Mouse (Mus musculus) layer of hippocampus, postnatal 14 days (tissue): Measurements from ENCODE around the gene Edil3. TPM values are rescaled to one million over a fixed set of nuclear protein-coding genes. Genes with fewer than 3 reads are reported as not detected.
A peak's percentile ranks its signal among the peaks of the same experiment; 100 is the strongest.
"Not testable (repeated sequence)": the region's sequence is repeated elsewhere in the genome, so short reads cannot be mapped to it uniquely, and the experiment has no call there.

Experiments used
- DNase-seq, 2 experiments: peaks; one replicate each; pipeline ENCODE4 v3.0.0; 2021 to 2022; ENCODE audit warnings: low spot score in 2 of 2, mixed read lengths in 1 of 2
- total RNA-seq, 2 experiments: library from RNA; stranded (reverse); gene quantifications; 2 replicates each; pipeline ENCODE4 v1.2.3; 2021

Gene Edil3
- total RNA-seq, 2 experiments from 2014 or later: 46.5 to 57.0 TPM

DNA sequence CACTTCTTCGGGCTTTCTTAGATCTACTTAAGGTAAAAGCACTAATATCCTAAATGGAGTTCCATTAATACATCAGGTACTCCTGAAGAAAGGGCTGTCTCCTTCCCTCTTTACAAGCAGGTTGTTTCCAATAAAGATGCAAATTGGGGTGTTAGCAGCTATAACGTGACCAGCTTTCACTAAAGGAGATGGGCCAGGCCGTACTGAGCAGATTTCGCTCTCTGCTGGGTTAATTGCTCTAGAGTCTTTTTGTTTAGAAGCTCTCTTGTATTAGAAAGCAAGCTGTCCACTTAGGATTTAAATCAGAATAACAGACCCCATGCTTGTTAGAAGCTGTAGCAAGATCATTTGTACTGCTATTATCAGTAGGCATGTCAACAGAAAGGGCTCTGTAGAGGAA lies 108.4 kb downstream of the Edil3 start:
- DNase-seq: no peak

GRCm38 (mm10) chr13:88938564-88938963 lies 117.3 kb downstream of the Edil3 start:
- DNase-seq: peak in 1 of 2 experiments; percentile 7

- no peak for DNase-seq
These were observed 151.1 kb downstream of the Edil3 start for GRCm38 (mm10) chr13:88972355-88972754.

- DNase-seq: no peak
These were observed 186.6 kb downstream of the Edil3 start for GRCm38 (mm10) chr13:89007696-89008427.

DNA sequence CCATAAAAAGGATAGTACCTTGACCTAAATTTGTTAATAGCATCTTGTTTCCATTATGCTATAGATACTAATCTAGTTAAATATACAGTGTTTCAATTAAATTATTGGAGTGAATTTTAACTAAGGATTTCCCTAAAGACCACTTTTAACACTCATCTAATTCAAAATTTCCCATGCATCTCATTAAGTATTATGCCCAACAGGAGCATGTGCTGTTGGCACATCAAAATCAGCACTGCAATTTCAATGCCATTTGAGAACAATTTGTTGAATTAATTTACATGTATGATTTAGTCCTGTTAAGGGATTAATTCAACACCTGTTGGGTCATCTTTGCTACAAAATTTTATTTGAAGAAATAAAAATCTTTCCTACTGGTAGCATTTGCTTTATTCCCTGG lies 191.2 kb downstream of the Edil3 start:
- DNase-seq: no peak

- peak in 1 of 2 experiments; percentile 7 for DNase-seq
These were observed 208.7 kb downstream of the Edil3 start for GRCm38 (mm10) chr13:89029817-89030539.

- no peak for DNase-seq
These were observed 214.4 kb downstream of the Edil3 start for GRCm38 (mm10) chr13:89035711-89036110.

- no peak for DNase-seq
These were observed 220.2 kb downstream of the Edil3 start for GRCm38 (mm10) chr13:89041495-89041894.

DNA sequence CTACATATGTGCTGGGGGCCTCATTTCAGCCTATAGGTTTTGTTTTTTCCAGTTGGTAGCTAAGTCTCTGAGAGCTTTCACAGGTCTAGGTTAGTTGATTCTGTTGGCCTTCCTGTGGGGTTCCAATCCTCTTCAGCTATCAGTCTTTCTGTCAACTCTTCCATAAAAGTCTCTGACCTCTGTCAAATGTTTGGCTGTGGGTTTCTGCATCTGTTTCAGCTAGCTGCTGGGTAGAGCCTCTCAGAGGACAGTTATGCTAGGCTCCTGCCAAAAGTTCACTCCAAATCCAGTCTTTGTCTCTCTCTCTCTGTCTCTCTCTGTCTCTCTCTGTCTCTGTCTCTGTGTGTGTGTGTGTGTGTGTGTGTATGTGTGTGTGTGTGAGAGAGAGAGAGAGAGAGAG lies 248.9 kb downstream of the Edil3 start:
- not testable (repeated sequence) for DNase-seq

GRCm38 (mm10) chr13:89076212-89076611 lies 254.9 kb downstream of the Edil3 start:
- peak in 1 of 2 experiments; percentile 10 for DNase-seq

DNA sequence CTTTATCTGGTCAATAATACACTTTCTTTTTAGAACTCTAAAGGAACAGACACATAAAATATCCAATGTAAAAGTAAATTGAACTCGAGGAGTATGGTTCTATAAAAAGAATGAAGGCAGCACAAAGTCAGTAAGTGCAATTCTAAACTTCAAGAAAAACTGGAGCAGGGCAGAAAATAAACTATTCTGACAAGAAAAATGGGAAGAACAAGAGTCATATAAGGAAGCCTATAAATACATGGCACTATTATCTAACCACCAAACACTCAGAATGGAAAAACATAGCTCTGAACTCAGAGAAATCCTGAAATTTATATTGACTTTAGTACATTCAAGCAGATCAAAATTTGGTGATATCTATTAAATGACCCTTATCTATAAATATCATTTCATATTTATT lies 284.6 kb downstream of the Edil3 start:
- no peak for DNase-seq

- peak in 1 of 2 experiments; percentile 20 for DNase-seq
These were observed 296.3 kb downstream of the Edil3 start for GRCm38 (mm10) chr13:89117551-89117950.

DNA sequence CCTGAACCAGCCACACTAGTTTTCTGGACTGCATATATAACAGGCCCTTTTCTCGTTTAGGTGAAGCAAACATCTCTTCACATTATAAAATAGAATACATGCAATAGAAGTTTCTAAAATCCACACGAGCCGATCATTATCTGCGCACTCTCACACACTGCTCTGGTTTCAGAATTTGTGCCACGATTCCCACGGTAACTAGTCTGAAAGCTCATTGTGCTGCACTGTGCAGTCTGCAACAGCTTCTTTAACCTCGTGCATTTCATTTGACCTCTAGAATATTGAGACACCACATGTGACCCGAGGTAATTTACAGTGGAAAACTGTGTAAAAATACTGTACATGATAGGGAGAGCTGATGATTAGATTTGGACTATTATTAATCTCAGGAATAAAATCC lies 298.5 kb downstream of the Edil3 start:
- DNase-seq: no peak

DNA sequence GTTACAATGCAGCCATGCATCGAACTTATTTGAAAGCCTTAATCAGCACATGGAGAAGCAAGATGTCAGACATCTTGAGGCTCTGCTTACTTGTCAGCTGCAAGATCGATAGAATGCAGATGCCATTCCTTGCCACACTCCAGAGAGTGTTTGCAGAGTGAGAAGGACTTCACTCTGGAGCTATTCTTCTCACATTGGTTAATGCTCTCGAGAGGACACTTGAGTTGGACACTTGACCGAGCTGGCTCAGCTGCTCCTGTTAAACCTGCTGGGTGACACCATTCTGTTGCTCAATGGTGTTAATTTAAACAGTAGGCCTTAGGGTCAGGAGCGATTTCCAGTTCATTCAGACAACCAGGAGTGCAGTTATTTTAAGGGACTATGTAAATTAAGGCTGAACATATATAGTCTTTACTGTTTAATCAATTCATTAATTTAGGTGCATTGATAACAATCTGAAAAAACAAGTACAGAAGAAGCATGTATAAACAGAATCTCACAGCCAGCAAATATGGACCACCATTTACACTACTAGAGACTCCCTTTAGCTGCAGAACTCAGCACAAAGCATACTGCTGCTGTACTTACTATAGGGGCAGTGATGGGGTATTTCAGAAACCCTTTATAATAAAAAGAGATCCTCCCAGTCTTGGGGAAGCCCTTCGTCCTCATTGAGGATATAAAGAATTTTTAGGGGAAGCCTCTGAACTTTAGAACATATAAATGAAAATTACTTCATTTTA lies 301.4 kb downstream of the Edil3 start:
- DNase-seq: no peak

DNA sequence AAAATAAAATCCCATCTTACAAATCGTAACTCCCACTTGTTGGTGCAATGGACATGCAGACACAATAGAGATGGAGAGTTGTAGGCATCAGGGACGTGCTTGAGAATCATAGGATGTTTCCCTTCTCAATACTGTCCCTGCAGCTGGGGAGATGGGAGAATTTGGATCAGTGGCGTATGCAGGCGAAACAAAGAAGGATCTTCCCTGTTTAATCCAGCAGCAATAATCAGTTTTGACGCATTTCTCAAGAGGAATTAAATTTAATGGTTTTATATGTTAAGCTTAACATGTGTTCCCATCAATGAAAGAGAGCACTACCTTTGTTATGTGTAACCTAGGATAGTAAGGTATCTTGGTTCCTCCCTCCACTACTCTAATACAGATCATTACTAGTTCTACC lies 302.1 kb downstream of the Edil3 start:
- DNase-seq: no peak

GRCm38 (mm10) chr13:89146056-89146547 lies 324.8 kb downstream of the Edil3 start:
- peak in 1 of 2 experiments; percentile 9 for DNase-seq

- DNase-seq: no peak
These were observed 330.6 kb downstream of the Edil3 start for GRCm38 (mm10) chr13:89151878-89152277.

GRCm38 (mm10) chr13:89167960-89168359 lies 346.7 kb downstream of the Edil3 start:
- no peak for DNase-seq

GRCm38 (mm10) chr13:89170040-89170439 lies 348.8 kb downstream of the Edil3 start:
- no peak for DNase-seq

- DNase-seq: no peak
These were observed 353.9 kb downstream of the Edil3 start for GRCm38 (mm10) chr13:89175154-89175553.

- peak in 1 of 2 experiments; percentile 1 for DNase-seq
These were observed 367.8 kb downstream of the Edil3 start for GRCm38 (mm10) chr13:89189051-89189450.

GRCm38 (mm10) chr13:89197019-89197418 lies 375.7 kb downstream of the Edil3 start:
- DNase-seq: no peak
